Mouse (Mus musculus) 416B (cell line): ENCODE data around the gene Myo18a.

Source experiments
- DNase-seq: peaks from one replicate; pipeline ENCODE4 v3.0.0; 2011; ENCODE audit warnings: low read depth

Gene Myo18a

GRCm38 (mm10) chr11:77836751-77837150 is 73.7 kb downstream of the Myo18a start:
- DNase-seq: no peak

GRCm38 (mm10) chr11:77837856-77838255 is 74.8 kb downstream of the Myo18a start:
- DNase-seq: no peak

GRCm38 (mm10) chr11:77840523-77841245 is 77.6 kb downstream of the Myo18a start:
- DNase-seq: no peak

GRCm38 (mm10) chr11:77843068-77843905 is 80.2 kb downstream of the Myo18a start:
- no peak for DNase-seq

DNA sequence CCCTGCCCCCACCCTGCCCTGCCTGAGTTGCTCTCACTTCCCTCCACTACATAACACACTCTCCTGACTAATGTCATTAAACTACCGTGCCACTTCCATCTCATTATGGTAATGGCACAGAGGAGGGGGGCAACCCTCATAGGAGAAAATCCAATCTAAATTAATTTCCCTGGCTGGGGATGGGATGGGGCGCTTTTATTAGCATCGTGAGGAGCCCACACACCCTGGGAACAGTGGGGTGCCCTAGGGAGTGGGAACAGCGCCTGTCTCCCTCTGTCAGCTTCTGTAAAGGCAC is 80.8 kb downstream of the Myo18a start:
- no peak for DNase-seq

DNA sequence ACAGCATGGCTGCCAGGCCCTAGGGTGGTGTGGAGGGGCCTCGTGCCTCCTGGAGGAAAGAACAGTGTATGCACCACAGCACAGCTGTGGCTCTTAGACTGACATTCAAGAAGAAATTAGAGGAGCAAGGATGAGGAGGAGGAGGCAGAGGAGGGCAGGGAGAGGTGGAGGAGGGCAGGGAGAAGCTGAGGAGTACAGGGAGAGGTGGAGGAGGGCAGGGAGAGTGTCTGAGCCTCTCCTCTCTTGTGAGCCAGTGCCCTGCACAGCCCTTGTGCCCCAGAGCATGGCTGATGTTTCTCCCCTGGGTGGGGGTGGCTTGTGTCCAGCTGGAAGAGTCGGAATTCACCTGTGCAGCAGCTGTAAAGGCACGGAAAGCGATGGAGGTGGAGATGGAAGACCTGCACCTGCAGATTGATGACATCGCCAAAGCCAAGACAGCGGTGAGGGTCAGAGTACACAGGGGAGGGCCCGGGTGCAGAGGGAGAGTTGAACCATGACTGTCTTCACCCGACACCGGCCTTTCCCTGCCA is 84.6 kb downstream of the Myo18a start:
- no peak for DNase-seq

DNA sequence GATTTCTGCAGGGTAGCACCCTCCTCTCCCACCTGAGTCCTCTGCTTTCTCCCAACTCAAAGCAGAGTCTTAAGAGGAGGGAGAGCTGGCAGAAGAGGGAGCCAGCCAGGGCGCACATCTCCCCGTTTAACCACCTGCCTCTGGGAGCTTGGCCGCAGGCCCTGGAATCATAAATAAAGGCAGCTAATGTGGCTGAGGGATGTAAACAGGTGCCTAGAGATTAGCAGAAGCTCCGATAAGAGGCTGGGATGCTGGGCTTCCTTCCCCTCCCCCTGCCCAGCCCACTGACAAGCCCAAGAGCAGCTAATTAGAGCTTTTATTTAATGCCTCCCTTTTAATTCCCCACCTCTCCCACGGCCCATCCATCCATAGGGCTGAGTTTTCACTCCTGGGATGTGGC is 85.1 kb downstream of the Myo18a start:
- no peak for DNase-seq

DNA sequence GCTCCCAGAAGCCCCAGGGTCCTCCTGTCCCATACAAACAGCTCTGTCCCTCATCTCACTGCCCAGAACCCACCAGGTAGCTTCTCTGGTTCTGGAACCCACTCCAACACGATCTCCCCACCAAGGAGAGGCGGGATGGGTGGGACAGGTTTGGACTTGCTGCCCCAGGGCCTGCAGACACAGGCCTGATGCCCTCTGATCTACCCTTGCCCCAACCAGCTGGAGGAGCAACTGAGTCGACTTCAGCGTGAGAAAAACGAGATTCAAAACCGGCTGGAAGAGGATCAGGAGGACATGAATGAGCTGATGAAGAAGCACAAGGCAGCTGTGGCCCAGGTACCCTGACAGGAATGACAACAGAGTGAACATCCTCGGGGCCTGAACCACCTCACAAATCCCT is 86.1 kb downstream of the Myo18a start:
- DNase-seq: no peak

- no peak for DNase-seq
These were observed 87.6 kb downstream of the Myo18a start for GRCm38 (mm10) chr11:77850401-77851244.

DNA sequence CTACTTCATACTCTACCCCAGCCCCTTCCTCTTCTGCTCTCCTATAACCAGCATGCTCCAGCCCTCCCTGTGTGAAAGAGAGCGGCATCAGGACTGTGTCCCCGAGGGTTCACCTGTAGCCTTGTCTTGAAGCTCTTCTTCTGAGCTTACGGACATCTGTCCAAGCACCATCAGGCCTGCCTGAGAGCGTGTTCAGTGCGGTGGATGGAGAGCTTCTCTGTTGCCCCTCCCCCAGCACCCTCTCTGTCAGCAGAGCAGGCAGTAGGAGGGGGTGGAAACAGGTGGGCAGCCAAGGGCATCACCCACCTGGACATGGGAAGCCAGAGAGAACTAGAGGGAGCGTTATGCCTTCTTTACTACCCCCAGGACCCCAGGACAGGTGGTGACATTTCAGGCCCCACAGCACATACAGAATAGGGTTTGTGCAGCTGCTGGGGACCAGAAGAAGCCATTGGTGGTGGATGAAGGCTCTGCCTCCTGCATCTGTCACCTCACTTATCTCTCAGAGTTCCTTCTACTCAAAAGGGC is 88.5 kb downstream of the Myo18a start:
- DNase-seq: no peak

DNA sequence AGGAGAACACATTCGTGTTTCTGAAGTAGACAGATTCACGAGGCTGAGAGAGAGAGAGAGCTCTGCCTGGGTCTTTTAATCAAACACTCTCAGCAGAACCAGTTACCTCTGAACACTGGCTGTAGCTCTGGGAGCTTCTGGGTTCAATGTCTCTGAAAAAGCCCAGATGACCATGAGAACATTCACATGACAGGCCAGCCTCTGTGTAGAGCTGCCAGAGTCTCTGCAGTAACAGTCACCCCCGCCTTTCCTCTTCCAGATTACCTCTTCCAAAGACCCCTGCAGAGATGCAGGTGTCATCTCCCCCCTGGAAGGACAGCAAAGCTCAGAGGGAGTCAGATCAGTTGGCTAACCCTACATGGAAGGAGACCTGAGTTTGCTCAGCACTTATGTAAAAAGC is 89.1 kb downstream of the Myo18a start:
- no peak for DNase-seq

- DNase-seq: peak; percentile 95
These were observed 90.1 kb downstream of the Myo18a start for GRCm38 (mm10) chr11:77852941-77853668.

DNA sequence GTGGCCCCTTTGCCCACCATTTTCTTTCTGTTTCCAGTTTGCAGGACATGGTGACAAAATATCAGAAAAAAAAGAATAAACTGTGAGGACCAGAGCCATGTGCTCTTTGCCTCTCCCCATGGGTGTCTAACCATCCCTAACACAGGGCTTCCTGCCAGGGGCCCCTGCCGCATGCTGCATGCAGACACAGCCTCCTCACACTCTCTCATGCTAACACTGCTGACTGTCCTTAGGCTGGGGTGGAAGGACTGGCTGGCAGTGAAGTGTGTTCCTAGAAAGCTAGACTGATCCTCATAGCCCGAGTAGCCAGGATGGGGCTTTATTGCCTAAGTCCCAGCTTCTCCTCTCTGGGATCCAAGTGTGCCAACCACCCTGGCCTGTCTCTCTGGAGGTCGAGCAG is 91.6 kb downstream of the Myo18a start:
- DNase-seq: no peak

DNA sequence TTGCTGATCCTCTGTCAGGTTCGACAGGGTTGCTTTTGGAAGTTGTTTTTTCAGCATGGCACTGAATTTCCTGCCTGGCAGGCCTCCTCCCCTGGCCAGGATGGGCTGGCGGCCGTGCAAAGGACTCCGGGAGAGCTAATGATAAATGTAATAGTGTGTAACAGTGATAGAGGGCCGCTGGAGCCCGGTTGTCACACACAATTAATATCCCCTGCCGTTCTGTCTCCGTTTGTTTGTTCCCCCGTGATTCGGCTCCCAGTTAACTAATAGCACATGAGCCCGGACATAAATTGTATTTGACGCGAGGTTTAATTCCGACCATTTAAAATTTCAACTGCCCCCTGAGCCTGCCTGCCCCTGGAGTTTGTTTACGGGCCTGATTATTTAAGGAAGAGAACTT is 92.3 kb downstream of the Myo18a start:
- DNase-seq: no peak

DNA sequence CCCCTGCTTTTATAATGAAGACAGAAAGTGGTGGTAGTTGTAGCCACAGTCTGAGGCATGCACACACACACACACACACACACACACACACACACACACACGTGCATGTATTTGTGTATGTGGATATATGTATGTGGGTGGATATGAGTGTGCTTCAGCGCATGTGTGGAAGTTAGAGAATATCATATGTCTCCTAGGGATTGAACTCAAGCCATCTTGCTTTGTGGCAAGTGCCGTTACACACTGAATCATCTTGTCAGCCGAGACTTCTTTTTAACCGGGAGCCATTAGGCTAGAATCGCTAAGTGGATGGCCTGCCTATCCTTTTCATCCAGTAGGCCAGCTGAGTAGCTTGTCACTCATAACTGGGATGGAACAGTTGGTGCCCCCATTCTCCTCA is 94.0 kb downstream of the Myo18a start:
- no peak for DNase-seq

DNA sequence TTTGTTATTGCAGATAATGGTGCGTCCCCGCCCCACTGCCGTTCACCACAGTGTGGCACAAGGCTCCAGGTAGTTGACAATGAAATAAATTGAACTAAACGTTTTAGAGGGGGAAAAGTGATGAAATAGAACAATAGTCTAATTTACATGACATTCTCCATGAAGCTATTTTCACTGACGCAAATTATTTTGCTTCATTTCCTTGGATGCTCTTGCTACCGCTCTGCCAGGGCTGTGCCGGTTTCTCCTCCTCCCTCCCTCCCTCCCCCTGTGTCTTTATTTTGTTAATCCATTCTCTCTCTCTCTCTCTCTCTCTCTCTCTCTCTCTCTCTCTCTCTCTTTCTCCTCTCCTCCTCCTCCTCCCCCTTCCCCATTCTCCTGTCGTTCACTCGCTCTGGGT is 95.5 kb downstream of the Myo18a start:
- no peak for DNase-seq

DNA sequence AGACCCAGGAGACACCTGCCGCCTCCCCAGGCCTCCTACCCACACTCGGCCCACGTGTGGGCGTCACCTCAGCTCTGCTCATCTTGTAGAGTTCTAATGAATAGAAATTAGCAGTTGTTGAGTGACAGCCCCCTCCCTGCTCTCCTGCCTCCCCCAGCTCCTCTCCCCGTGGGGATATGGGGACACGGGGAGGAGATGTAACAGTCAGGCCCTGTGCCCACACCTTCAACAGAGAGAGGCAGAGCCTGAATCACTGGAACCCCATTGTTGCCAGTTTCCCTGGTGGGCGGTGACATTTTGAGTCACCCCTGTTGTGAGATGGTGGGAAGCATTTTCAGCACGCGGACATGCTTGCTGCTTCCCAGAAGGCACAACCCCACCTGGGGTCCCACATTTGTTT is 97.9 kb downstream of the Myo18a start:
- no peak for DNase-seq

DNA sequence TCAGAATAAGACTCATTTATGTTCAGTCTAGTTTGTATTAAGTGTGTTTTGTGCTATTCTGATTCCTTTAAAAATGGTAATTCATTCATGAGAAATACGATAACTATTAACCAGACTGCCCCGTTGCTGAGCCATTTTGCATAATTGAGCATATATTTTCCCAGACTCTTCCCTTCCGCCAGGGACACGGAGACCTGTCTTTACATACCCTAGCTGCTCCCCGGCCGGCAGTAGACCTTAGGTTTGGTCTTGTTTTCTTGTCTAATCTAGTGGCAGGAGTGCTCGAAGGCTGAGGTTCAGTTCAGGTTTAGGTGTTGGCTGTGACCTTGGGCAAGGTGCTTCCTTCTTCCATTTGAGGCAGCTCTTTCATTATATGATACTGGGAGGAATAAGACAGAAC is 99.8 kb downstream of the Myo18a start:
- DNase-seq: no peak

DNA sequence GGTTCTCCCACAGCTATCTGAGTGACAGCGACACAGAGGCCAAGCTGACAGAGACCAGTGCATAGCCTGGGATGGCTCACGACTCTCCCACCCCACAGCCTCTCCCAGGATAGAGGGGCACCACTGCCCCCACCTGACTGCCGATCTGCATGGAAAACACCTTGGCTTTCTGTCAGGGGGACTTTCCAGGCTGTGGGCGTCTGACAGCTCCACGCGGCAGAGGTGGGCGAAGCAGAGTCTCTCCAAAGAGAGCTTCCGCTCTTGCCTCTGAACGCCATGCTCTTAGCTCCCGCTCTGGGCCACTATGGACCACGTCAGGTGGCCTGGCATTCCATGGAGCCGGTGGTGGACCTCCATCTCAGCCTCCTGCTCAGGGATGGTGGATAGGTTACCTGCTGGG is 101.7 kb downstream of the Myo18a start:
- no peak for DNase-seq

DNA sequence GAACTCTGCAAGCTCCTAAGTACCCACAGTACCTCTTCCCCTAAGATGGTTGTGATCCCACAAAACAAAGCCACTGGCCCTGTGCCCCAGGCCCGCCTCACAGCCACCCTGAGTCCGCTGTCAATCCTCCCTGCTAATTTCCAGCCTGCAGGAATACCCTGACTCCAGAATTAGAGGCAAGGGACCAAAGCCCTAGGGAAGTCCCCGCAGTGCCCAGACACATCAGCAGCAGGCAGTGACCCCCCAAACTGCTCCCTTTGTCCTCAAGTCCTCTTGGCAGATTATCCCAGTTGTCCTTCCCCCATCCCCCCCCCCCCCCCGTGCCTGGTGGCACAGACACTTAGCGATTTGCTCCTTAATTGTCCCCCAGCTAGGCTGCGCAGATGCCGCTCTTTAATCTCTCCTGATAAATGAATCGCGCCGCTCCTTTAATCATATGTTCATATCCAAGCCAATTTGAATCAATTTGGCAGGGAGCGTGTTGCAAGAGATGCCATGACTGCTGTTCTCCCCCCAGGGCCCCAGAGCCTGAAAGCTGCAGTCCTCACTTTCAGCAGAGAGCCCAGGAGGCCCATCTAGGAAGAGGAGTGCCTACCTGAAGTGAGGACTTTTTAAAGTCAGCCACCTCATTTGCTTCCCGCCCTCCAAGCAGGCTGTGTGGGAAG is 104.5 kb downstream of the Myo18a start:
- no peak for DNase-seq

GRCm38 (mm10) chr11:77871436-77871835 is 108.4 kb downstream of the Myo18a start:
- no peak for DNase-seq
